Mouse (Mus musculus) limb, embryonic 15.5 days (tissue): ENCODE data around the gene Sp110. TPM values are rescaled to one million over a fixed set of nuclear protein-coding genes. Genes with fewer than 3 reads are reported as not detected.
"Not testable (repeated sequence)": the region's sequence is repeated elsewhere in the genome, so short reads cannot be mapped to it uniquely, and the experiment has no call there.

Experiments used
- ATAC-seq: fragments of 200-750 bp; cut with Nextera tagmentation; 2 replicates; pipeline ENCODE4 v1.8.0; 2017; ENCODE audit warnings: low read depth, moderate TSS enrichment; ENCODE audit not compliant: insufficient number of reproducible peaks, low FRiP score, low TSS enrichment
- H3K27ac ChIP-seq: fragments of 300-500 bp; sonication (generic); 2 replicates; pipeline ENCODE4 v1.5.1; 2015; ENCODE audit warnings: moderate library complexity, mild to moderate bottlenecking, inconsistent platforms
- H3K27me3 ChIP-seq: fragments of 300-500 bp; sonication (generic); 2 replicates; pipeline ENCODE4 v1.6.1; 2015; ENCODE audit warnings: inconsistent platforms
- H3K36me3 ChIP-seq: fragments of 300-500 bp; sonication (generic); 2 replicates; pipeline ENCODE4 v1.6.1; 2015; ENCODE audit warnings: inconsistent platforms
- H3K4me1 ChIP-seq: fragments of 300-500 bp; sonication (generic); 2 replicates; pipeline ENCODE4 v1.6.1; 2015; ENCODE audit warnings: inconsistent platforms
- H3K4me2 ChIP-seq: fragments of 300-500 bp; sonication (generic); 2 replicates; pipeline ENCODE4 v1.6.1; 2015; ENCODE audit warnings: mild to moderate bottlenecking, inconsistent platforms
- H3K4me3 ChIP-seq: fragments of 300-500 bp; sonication (generic); 2 replicates; pipeline ENCODE4 v1.5.1; 2015; ENCODE audit warnings: mild to moderate bottlenecking, inconsistent platforms
- H3K9ac ChIP-seq: fragments of 300-500 bp; sonication (generic); 2 replicates; pipeline ENCODE4 v1.6.1; 2015; ENCODE audit warnings: inconsistent platforms
- H3K9me3 ChIP-seq: fragments of 300-500 bp; sonication (generic); 2 replicates; pipeline ENCODE4 v1.6.1; 2016; ENCODE audit warnings: inconsistent platforms
- WGBS: fragments of 180-500 bp; shearing (Covaris S2); methylation state at CpG from one replicate; pipeline ENCODE4 v1.1.7; 2015; 5-methylcytosine and 5-hydroxymethylcytosine counted together
- polyA plus RNA-seq: library from polyadenylated mRNA; unstranded; fragments of >200 nt; fragmentation: Nextera tagmentation; extraction: Ambion mirVana; gene quantifications from 2 replicates; pipeline ENCODE4 v1.2.1, GENCODE M21; 2015

Sp110 gene
- 2.1 and 2.3 TPM in 2 replicates for polyA plus RNA-seq

DNA sequence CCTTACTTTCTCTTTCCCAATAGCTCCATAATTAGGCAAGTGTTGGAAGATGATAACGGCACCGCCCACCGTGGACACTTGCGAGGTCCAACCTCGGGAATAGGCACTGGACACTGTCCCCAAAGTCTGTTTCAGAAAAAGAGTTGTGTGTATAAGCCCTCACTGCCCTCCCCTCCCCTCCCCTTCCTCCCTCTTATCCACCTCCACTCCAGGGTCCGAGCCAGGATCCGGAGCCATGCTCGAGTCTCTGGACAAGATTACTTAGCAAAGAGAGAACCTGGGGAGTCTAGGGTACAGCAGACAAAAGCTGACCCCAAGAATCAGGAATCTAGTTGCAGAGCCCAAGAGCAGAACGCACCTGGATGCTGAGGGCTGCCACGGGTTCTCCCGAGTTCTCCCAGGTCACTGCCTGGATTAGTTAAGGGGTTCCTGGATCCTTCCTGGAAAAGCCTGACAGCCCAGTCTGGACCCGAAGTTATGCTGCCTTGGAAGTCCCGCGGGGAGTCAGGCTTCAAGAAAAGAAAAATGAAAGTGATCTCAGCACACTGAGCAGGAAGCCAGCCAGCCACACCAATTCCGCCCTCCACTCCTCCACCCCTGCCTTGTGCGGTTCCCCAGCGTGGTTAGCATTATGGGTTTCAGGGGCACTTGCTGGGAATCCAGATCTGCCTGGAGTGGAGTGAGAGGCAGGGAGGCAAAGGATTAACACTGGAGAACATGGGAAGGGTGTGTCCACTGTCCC lies at the start of gene Sp110:
TSS of gene Sp110 (minus strand) at position 547 of the 742 bp plus-strand sequence.
- not testable (repeated sequence) for H3K4me3 ChIP-seq, H3K9me3 ChIP-seq, ATAC-seq, H3K36me3 ChIP-seq, H3K9ac ChIP-seq, H3K4me1 ChIP-seq, H3K4me2 ChIP-seq, H3K27ac ChIP-seq, H3K27me3 ChIP-seq
- WGBS, result 71% methylated on average over 17 of the region's 17 CpGs

DNA sequence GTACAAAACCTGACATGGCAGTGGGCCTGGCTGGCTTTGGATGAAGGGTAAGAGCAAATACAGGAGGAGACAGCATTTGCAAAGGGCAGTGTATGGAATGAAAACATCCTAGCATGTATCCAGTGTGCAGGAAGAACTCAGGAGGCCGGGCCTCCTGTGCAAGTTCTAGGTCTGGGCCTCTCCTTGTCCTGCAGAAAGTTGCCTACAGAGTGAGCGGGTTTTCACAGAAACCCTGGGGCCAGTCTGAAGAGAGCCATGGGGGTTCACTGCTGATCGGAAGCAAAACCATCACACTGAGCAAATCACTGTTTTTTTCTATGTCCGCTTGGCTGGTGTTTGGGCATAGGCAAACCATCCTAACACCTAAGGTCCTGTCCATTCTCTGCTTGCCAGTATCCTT lies 39.5 kb upstream of the Sp110 start:
- H3K27ac ChIP-seq, H3K4me3 ChIP-seq, H3K4me1 ChIP-seq, H3K9me3 ChIP-seq, H3K9ac ChIP-seq, H3K36me3 ChIP-seq, H3K27me3 ChIP-seq, H3K4me2 ChIP-seq, ATAC-seq: not testable (repeated sequence)
- 82% methylated on average over 4 of the region's 4 CpGs for WGBS

DNA sequence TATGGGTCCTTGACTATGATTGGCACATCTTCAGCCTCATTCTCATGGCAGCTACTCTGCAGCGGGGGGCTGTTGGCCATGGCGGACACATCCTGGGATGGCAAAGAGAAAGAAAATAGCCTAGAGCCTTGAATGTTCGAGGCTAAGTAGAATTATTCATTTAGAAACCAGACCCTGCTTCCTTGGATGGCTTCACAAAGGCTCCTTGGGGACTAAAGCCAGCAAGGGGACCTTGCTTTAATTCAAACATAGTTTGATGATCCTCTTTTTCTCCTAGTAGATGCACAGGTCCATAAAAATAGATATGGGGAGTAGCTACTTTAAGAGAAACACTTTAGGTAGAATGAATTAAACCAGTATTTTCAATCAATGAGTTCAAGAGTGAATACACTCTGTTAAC lies 38.3 kb upstream of the Sp110 start:
- not testable (repeated sequence) for H3K4me2 ChIP-seq, ATAC-seq, H3K27ac ChIP-seq, H3K4me3 ChIP-seq, H3K27me3 ChIP-seq, H3K9ac ChIP-seq, H3K9me3 ChIP-seq, H3K36me3 ChIP-seq, H3K4me1 ChIP-seq
- WGBS, result 66% methylated on average over 3 of the region's 3 CpGs

DNA sequence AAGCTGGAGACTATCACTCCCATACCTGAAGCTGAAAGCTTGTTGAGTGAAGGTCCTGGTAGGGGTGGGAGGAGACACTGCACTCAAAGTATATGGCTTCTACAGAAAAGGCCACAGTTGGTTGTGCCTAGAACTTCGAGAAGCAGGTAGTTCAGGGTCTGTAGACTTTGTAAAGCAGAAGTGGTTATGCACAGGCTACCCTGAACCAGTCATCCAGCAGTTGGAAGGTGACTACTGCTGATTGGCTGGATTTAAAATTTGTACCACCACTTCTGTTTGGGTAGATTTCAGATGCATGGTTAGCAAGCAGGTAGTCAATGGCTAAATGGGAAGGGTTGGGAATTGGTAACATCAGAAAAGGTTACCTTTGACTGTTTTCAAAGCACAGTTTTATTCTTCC lies 20.1 kb upstream of the Sp110 start:
- H3K9me3 ChIP-seq, H3K27me3 ChIP-seq, H3K27ac ChIP-seq, H3K4me3 ChIP-seq, H3K36me3 ChIP-seq, H3K9ac ChIP-seq, H3K4me2 ChIP-seq, H3K4me1 ChIP-seq, ATAC-seq: not testable (repeated sequence)
- 64% methylated on average over 1 of the region's 1 CpGs for WGBS

DNA sequence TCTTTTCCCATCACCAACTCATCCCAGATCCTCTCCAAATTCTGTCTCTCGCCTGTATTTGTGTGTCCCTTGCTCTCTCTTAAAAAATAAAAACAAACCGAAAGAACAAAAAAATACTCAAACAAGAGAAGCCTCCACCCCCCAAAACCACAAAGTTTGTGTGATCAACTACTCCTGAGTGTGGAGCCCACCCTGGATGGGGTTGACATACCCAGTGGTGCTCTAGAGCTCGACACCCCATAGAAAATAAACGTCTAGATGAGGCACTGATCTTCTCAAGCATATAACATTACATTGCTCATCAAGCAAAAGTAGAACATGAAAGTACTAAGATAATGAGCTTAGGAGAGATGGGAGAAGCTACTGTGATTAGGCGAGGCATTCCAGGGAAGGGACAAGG lies 18.5 kb upstream of the Sp110 start:
- 64% methylated on average over 4 of the region's 5 CpGs for WGBS
- not testable (repeated sequence) for H3K4me3 ChIP-seq, H3K9ac ChIP-seq, H3K27me3 ChIP-seq, H3K36me3 ChIP-seq, H3K9me3 ChIP-seq, ATAC-seq, H3K4me2 ChIP-seq, H3K27ac ChIP-seq, H3K4me1 ChIP-seq

DNA sequence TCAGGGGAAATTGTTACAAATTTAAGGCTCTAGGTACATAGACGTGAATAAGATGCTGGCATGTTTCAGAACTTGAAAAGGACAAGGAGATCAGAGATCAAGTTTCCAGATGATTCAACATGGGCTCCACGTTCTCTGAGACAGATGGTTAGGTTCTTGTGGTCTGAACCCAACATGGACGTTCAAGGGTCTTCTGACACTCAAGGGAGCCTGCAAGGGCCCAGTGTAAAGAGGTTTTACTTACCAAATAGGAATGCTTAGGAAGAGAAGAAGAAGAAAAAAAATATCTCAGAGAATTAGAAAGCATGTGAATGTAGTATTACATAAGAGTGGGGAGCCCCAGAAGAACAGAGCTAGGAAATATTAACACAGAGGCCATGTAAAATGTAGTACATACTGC lies 17.2 kb upstream of the Sp110 start:
- not testable (repeated sequence) for H3K9ac ChIP-seq, H3K27ac ChIP-seq, H3K4me2 ChIP-seq, H3K9me3 ChIP-seq, H3K4me1 ChIP-seq, H3K4me3 ChIP-seq, H3K27me3 ChIP-seq, ATAC-seq, H3K36me3 ChIP-seq
- WGBS, result 55% methylated on average over 3 of the region's 3 CpGs

DNA sequence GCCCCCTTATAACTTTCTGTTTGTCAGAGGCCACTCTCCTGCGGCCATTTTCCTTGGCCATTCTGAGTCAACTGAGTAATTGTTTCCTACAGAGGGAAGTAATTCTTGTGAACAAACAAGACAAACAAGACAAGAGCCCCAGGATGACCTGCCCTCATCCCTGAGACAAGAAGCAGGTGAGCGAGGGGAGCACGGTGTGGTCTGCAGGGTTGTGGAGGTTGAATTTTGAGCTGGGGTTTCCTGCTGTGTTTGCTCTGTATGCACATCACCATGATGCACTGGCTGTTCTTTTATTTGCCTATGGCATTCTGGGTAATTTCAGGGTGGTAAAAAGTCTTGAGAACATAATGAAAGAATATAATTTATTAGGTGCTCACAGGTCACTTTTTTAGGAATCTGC lies 16.5 kb upstream of the Sp110 start:
- not testable (repeated sequence) for H3K27ac ChIP-seq

DNA sequence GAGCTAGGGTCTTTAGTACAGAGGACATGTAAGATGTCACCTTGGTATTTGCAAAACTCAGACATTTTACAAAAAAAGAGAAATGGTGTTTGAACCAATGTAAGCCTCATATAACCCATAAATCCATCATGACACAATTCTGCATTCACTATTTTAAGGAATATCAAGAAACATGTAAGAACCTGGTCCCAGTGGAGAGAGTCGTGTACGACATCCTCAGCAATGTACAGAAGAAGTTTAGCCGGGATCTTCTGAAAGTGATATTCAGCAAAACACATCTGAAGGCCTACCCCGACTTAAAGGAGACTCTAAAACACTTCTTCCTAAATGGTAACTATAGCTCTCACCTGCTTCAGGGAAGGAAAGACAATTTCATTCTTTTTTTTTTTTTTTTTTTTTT lies 12.0 kb upstream of the Sp110 start:
- H3K4me3 ChIP-seq, result not testable (repeated sequence)
- no CpG with 5 or more reads among the region's 4 CpGs for WGBS

More for the DNA sequence above, 16.5 kb upstream of the Sp110 start:
- WGBS, result 91% methylated on average over 3 of the region's 3 CpGs
- H3K9me3 ChIP-seq, H3K27me3 ChIP-seq, H3K9ac ChIP-seq, H3K4me3 ChIP-seq, H3K4me2 ChIP-seq, H3K4me1 ChIP-seq, H3K36me3 ChIP-seq, ATAC-seq: not testable (repeated sequence)

DNA sequence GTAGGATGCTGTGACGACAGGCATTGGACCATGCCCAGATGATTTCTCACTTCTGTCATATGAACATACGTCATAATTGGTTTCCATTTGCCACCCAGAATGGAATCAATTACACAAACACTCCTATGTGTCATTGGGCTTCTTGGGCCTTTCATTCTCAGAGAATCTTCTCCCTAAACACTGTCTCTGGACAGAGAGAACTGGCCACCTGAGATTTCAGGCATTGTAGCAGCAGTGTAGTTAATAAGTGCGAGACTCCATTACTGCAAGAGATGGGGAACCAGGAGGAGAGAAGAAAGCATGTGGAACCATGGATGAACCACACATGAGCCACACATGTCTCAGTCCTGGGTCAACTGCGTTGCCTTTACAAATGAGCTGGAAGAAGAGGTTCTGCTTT lies 9.7 kb upstream of the Sp110 start:
- not testable (repeated sequence) for H3K9ac ChIP-seq, H3K9me3 ChIP-seq, H3K4me1 ChIP-seq, H3K4me3 ChIP-seq, H3K4me2 ChIP-seq, ATAC-seq, H3K27ac ChIP-seq, H3K27me3 ChIP-seq, H3K36me3 ChIP-seq
- WGBS, result 71% methylated on average over 4 of the region's 4 CpGs

More for the DNA sequence above, 12.0 kb upstream of the Sp110 start:
- H3K27me3 ChIP-seq, H3K36me3 ChIP-seq, H3K27ac ChIP-seq, H3K9ac ChIP-seq, H3K4me1 ChIP-seq, H3K4me2 ChIP-seq, ATAC-seq, H3K9me3 ChIP-seq: not testable (repeated sequence)

DNA sequence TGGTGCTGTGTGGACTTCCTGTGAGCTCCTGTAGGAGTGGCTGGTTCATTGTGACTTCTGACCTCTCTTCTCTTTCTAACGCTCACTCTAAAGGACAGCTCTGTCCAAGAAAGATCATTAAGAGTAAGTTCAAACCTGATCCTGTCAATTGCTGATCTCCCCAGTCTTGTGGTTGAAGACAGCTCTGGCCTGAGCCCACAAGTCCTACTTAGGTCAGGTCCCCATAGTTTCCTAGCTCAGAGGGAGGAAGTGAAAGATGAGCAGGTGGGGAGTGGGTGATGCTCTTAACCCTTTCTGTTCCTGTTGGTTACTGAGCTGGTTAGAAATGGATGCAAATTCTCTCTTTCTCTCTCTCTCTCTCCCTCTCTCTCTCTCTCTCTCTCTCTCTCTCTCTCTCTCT lies 5.7 kb upstream of the Sp110 start:
- not testable (repeated sequence) for H3K4me2 ChIP-seq

DNA sequence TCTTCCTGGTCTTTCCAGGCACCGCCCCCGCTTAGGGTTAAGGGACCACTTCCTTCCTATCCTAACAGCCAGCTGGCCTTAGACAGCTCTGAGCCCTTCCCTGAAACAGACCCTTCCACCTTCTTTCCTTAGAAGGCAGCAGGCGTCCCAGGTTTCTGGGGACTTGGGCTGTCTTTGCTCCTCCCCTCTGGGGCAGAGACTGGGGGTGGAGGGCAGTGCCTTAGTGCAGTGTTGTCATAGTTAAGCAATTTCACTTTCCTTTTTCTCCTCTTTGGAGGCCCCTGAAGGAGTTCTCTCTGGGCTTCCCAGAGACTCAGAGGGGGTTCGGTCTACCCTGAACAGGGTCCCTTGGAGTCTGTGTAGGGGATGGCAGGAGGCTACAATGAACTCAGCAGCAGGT lies 2.2 kb upstream of the Sp110 start:
- 57% methylated on average over 4 of the region's 4 CpGs for WGBS
- not testable (repeated sequence) for H3K4me2 ChIP-seq

More for the DNA sequence above, 5.7 kb upstream of the Sp110 start:
- H3K9ac ChIP-seq, H3K9me3 ChIP-seq, H3K27ac ChIP-seq, H3K4me3 ChIP-seq, H3K27me3 ChIP-seq, H3K36me3 ChIP-seq, ATAC-seq, H3K4me1 ChIP-seq: not testable (repeated sequence)
- WGBS, result 83% methylated on average over 1 of the region's 1 CpGs

DNA sequence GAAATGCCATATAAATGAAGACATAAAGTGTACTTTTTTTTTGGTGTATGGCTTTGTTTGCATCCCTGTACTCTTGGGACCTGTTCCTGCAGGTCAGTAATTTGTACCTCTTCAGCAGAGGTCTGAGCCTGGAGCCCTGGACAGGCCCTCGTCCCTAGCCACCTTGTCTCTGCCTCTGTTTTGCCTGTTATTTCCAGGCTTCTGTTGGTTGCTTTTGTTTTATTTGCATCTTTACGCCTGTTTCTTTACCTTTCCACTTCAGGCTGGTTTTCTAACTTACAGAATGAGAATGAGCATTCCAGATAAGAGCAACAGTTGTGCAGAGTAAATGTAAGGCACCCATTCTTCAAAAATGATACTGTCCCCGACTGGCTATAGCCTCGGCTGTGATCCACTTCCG lies 1.5 kb upstream of the Sp110 start, which contains the start of gene Sp140:
TSS of gene Sp140 (plus strand) at position 301 of the 400 bp plus-strand sequence.
- not testable (repeated sequence) for H3K27ac ChIP-seq, H3K9ac ChIP-seq, H3K36me3 ChIP-seq, H3K4me3 ChIP-seq, H3K4me2 ChIP-seq, H3K4me1 ChIP-seq, ATAC-seq, H3K27me3 ChIP-seq, H3K9me3 ChIP-seq
- WGBS, result 20% methylated on average over 1 of the region's 5 CpGs

More for the DNA sequence above, 2.2 kb upstream of the Sp110 start:
- H3K27ac ChIP-seq, H3K9me3 ChIP-seq, H3K27me3 ChIP-seq, H3K9ac ChIP-seq, ATAC-seq, H3K36me3 ChIP-seq, H3K4me3 ChIP-seq, H3K4me1 ChIP-seq: not testable (repeated sequence)

DNA sequence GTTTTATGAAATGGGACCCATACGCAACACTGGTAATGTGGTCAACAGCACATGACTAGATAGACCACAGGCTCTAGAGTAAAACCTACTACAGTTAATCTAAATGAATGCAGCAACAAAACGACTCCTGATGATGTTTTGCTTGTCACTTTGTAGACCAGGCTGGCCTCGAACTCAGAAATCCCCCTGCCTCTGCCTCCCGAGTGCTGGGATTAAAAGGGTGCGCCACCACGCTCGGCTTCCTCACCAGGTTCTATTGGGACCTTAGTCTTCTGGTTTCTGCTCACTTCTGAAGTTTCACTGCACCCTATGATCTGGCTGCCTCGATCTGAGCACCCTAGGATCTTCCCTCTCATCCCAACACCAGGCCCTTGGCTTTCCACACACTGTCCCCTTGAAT lies 6.1 kb downstream of the Sp110 start:
- not testable (repeated sequence) for H3K27me3 ChIP-seq, H3K36me3 ChIP-seq, H3K27ac ChIP-seq, H3K4me1 ChIP-seq, H3K4me3 ChIP-seq, H3K9me3 ChIP-seq, H3K9ac ChIP-seq, ATAC-seq, H3K4me2 ChIP-seq
- WGBS, result 78% methylated on average over 8 of the region's 8 CpGs
